ENCODE assay signal across 7 mouse cellular contexts in genomic region chr9:20492527-20493233, GRCm38 (mm10). TPM values are rescaled to one million over a fixed set of nuclear protein-coding genes. Genes with fewer than 3 reads are reported as not detected.
A peak's percentile ranks its signal among the peaks of the same experiment; 100 is the strongest.
DNase-seq lines count a peak whose midpoint lies in the region; ATAC-seq and TF ChIP-seq lines count a peak whose summit lies in the region.

Gene Zfp426, minus strand, starts transcription at chr9:20492746.

- no peak for TF ChIP-seq CTCF in kidney, adult 2 months (conservative IDR thresholded peaks at IDR 0.05; ENCODE audit: insufficient read depth, insufficient read length, low read depth, low read length)
- no peak for TF ChIP-seq CTCF in spleen, adult 2 months (IDR thresholded peaks at IDR 0.05; ENCODE audit: extremely low read depth, insufficient read depth, insufficient read length, insufficient replicate concordance)

- H3K9ac ChIP-seq in embryonic facial prominence, embryonic 11.5 days (replicated peaks; ENCODE audit: low read length) = peak within 1 kb of the TSS; percentile 90
- H3K9ac ChIP-seq in limb, embryonic 12.5 days (replicated peaks) = peak within 1 kb of the TSS; percentile 86
- H3K9ac ChIP-seq in midbrain, embryonic 15.5 days = peak within 1 kb of the TSS; percentile 94

- WGBS in embryonic facial prominence, embryonic 11.5 days = under 1% methylated on average over 40 of the region's 40 CpGs
- WGBS in kidney, adult 2 months = under 1% methylated on average over 40 of the region's 40 CpGs
- under 1% methylated on average over 40 of the region's 40 CpGs for whole genome bisulfite sequencing in limb, embryonic 12.5 days
- under 1% methylated on average over 40 of the region's 40 CpGs for WGBS in midbrain, embryonic 15.5 days
- WGBS in spleen, adult 2 months = under 1% methylated on average over 40 of the region's 40 CpGs

- H3K27me3 ChIP-seq in embryonic facial prominence, embryonic 11.5 days (ENCODE audit: control insufficient read depth, insufficient read depth, low read length) = no peaks in the 10 kb centered on the region
- H3K27me3 ChIP-seq in kidney, adult 2 months (replicated peaks; ENCODE audit: control insufficient read depth, insufficient read depth, low read length) = no peaks in the 10 kb centered on the region
- no peaks in the 10 kb centered on the region for H3K27me3 ChIP-seq in limb, embryonic 12.5 days
- H3K27me3 ChIP-seq in midbrain, embryonic 15.5 days (replicated peaks) = no peaks in the 10 kb centered on the region
- H3K27me3 ChIP-seq in spleen, adult 2 months (ENCODE audit: control insufficient read depth, insufficient read depth, low read length) = no peaks in the 10 kb centered on the region

- peak; percentile 64 for TF ChIP-seq POLR2A in kidney, adult 2 months (IDR thresholded peaks at IDR 0.05; ENCODE audit: low read depth, low read length)
- peak; percentile 42; the same call in 1 of the 2 replicates for TF ChIP-seq POLR2A in spleen, adult 2 months (IDR thresholded peaks at IDR 0.05; ENCODE audit: low read depth, low read length)

- H3K4me1 ChIP-seq in embryonic facial prominence, embryonic 11.5 days (ENCODE audit: control insufficient read depth, insufficient read depth, low read length) = no peaks in the 10 kb centered on the region; the same call in 1 of the 2 replicates
- H3K4me1 ChIP-seq in kidney, adult 2 months (ENCODE audit: control insufficient read depth, insufficient read depth, low read length) = peaks cover 18% of the 10 kb centered on the region
- peaks cover 17% of the 10 kb centered on the region for H3K4me1 ChIP-seq in limb, embryonic 12.5 days (replicated peaks)
- peaks cover 42% of the 10 kb centered on the region for H3K4me1 ChIP-seq in midbrain, embryonic 15.5 days
- H3K4me1 ChIP-seq in spleen, adult 2 months (ENCODE audit: control insufficient read depth, insufficient read depth, insufficient read length) = peaks cover 14% of the 10 kb centered on the region

- peak within 1 kb of the TSS; percentile 76 for H3K4me2 ChIP-seq in embryonic facial prominence, embryonic 11.5 days (ENCODE audit: low read depth, low read length)
- H3K4me2 ChIP-seq in limb, embryonic 12.5 days = peak within 1 kb of the TSS; percentile 74
- peak within 1 kb of the TSS; percentile 73 for H3K4me2 ChIP-seq in midbrain, embryonic 15.5 days

- peak within 1 kb of the TSS; percentile 93 for H3K4me3 ChIP-seq in embryonic facial prominence, embryonic 11.5 days (ENCODE audit: low read depth, low read length)
- peak within 1 kb of the TSS; percentile 93 for H3K4me3 ChIP-seq in kidney, adult 2 months (ENCODE audit: insufficient read depth, low read depth, low read length)
- peak within 1 kb of the TSS; percentile 85 for H3K4me3 ChIP-seq in limb, embryonic 12.5 days (replicated peaks)
- H3K4me3 ChIP-seq in midbrain, embryonic 15.5 days = peak within 1 kb of the TSS; percentile 99
- H3K4me3 ChIP-seq in spleen, adult 2 months (ENCODE audit: extremely low read depth, insufficient read depth, insufficient read length) = peak within 1 kb of the TSS; percentile 99

- H3K36me3 ChIP-seq in embryonic facial prominence, embryonic 11.5 days (replicated peaks; ENCODE audit: control insufficient read depth, insufficient read depth, low read depth, low read length) = no peaks in the 10 kb centered on the region; the same call in 1 of the 2 replicates
- no peaks in the 10 kb centered on the region for H3K36me3 ChIP-seq in kidney, adult 2 months (ENCODE audit: control insufficient read depth, insufficient read depth, low read length)
- H3K36me3 ChIP-seq in limb, embryonic 12.5 days = peaks cover 30% of the 10 kb centered on the region
- H3K36me3 ChIP-seq in midbrain, embryonic 15.5 days (replicated peaks) = peaks cover 9% of the 10 kb centered on the region
- H3K36me3 ChIP-seq in spleen, adult 2 months (ENCODE audit: control insufficient read depth, insufficient read depth, low read length) = peaks cover 5% of the 10 kb centered on the region

- H3K9me3 ChIP-seq in embryonic facial prominence, embryonic 11.5 days (replicated peaks; ENCODE audit: control insufficient read depth, low read length) = no peaks in the 10 kb centered on the region
- H3K9me3 ChIP-seq in limb, embryonic 12.5 days = no peaks in the 10 kb centered on the region
- no peaks in the 10 kb centered on the region for H3K9me3 ChIP-seq in midbrain, embryonic 15.5 days

- peak; percentile 90 for DNase-seq in adrenal gland, postnatal 14 days
- DNase-seq in embryonic facial prominence, embryonic 11.5 days (ENCODE audit: low spot score) = peak; percentile 95
- DNase-seq in heart, adult 18-20 months = peak; percentile 89 to 90
- DNase-seq in kidney, adult 2 months = peak; percentile 90
- peak; percentile 74 to 79 for DNase-seq in spleen, adult 2 months (ENCODE audit: low read depth in 1 of 2, low spot score in 2 of 2)

- peak within 1 kb of the TSS; percentile 90 for H3K27ac ChIP-seq in embryonic facial prominence, embryonic 11.5 days (replicated peaks; ENCODE audit: low read depth, low read length)
- H3K27ac ChIP-seq in kidney, adult 2 months (ENCODE audit: insufficient read depth, low read depth, low read length) = peak within 1 kb of the TSS; percentile 93
- peak within 1 kb of the TSS; percentile 97 for H3K27ac ChIP-seq in limb, embryonic 12.5 days
- H3K27ac ChIP-seq in midbrain, embryonic 15.5 days = peak within 1 kb of the TSS; percentile 98
- H3K27ac ChIP-seq in spleen, adult 2 months (ENCODE audit: insufficient read depth, low read length) = peak within 1 kb of the TSS; percentile 99

- peak; percentile 94 for ATAC-seq in embryonic facial prominence, embryonic 11.5 days (replicated peaks; ENCODE audit: insufficient number of reproducible peaks, low FRiP score, low TSS enrichment, low read depth)
- ATAC-seq in limb, embryonic 12.5 days (ENCODE audit: insufficient number of reproducible peaks, insufficient read depth, low FRiP score, low TSS enrichment, low read depth) = peak; percentile 94
- ATAC-seq in midbrain, embryonic 15.5 days (replicated peaks) = peak; percentile 96

RNA-seq across cellular contexts. Expression of gene Zfp426, which starts in this region (rescaled TPM):
- total RNA-seq in adrenal gland, postnatal 14 days (2021) = 20.5 and 22.1 TPM in 2 replicates
- polyA plus RNA-seq in embryonic facial prominence, embryonic 11.5 days (2014; fragmentation: Nextera tagmentation; extraction: Ambion mirVana) = 30.9 and 32.6 TPM in 2 replicates
- total RNA-seq in heart, adult 18-20 months (2021) = 1 to 10 TPM; 9.0 to 9.6 TPM
- 4.6 and 5.6 TPM in 2 replicates for polyA plus RNA-seq in kidney, adult 2 months (2012; rRNA removed)
- polyA plus RNA-seq in limb, embryonic 12.5 days (2016; fragmentation: Nextera tagmentation; extraction: Ambion mirVana) = 21.4 and 22.8 TPM in 2 replicates
- 30.7 and 31.0 TPM in 2 replicates for polyA plus RNA-seq in midbrain, embryonic 15.5 days (2015; fragmentation: Nextera tagmentation; extraction: Ambion mirVana)
- 3.2 and 3.7 TPM in 2 replicates for polyA plus RNA-seq in spleen, adult 2 months (2012; rRNA removed)

Comparison
In these comparisons a context has a peak if more than half of its experiments do, and no peak if none do; other contexts are left out.
1. Peak in every context shown above with its lines: DNase-seq, ATAC-seq, H3K4me3 ChIP-seq and H3K27ac ChIP-seq.